Mouse (Mus musculus): ENCODE data around the gene Anapc10. TPM values are rescaled to one million over a fixed set of nuclear protein-coding genes. Genes with fewer than 3 reads are reported as not detected.
"Not testable (repeated sequence)": the region's sequence is repeated elsewhere in the genome, so short reads cannot be mapped to it uniquely, and the experiment has no call there.

The Anapc10 gene
- polyA plus RNA-seq (2015; fragmentation: Nextera tagmentation; extraction: Ambion mirVana) = 19.5 and 21.7 TPM in 2 replicates

GRCm38 (mm10) chr8:79711064-79711961 is at the start of gene Anapc10, which contains the start of gene Abce1:
TSS of gene Anapc10 (plus strand) at chr8:79711820.
TSS of gene Abce1 (minus strand) at chr8:79711740.
- H3K36me3 ChIP-seq = peaks cover 19% of the 10 kb centered on the region
- H3K4me2 ChIP-seq = peak within 1 kb of the TSS; percentile 77
- H3K4me3 ChIP-seq (replicated peaks) = peak within 1 kb of the TSS; percentile 89
- under 1% methylated on average over 72 of the region's 73 CpGs for WGBS (ENCODE audit: insufficient replicate concordance)
- H3K27me3 ChIP-seq = no peaks in the 10 kb centered on the region
- DNase-seq = peak; percentile 96
- peak; percentile 98 for ATAC-seq (ENCODE audit: low read depth)
- no peaks in the 10 kb centered on the region for H3K9me3 ChIP-seq (replicated peaks)
- H3K27ac ChIP-seq = peak within 1 kb of the TSS; percentile 88
- H3K9ac ChIP-seq = peak within 1 kb of the TSS; percentile 90
- peaks cover 14% of the 10 kb centered on the region for H3K4me1 ChIP-seq (replicated peaks)

DNA sequence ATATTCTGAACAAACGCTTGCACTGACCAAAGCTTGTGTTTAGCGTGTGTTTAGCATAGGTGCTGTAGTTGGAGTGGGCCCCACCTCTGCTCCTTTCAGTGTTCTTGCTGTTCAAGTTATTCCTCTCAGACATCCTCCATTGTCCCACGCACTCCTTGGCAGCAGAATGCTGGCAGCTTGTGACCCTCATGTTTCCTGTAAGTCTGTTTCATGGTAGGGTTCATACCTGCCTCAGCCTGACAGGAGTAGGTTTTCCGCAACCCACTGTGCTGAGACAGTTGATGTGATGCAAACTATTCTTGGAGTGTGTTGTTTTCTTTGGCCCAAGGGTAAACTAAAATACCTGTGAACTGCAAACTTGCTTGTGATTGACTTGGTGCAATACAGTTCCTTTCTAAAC is 35.2 kb upstream of the Anapc10 start:
- H3K4me1 ChIP-seq (replicated peaks) = peaks cover 14% of the 10 kb centered on the region
- no peak overlapping the region for H3K9ac ChIP-seq
- H3K4me3 ChIP-seq (replicated peaks) = no peak overlapping the region
- no peak for ATAC-seq (ENCODE audit: low read depth)
- no peaks in the 10 kb centered on the region for H3K27me3 ChIP-seq
- H3K4me2 ChIP-seq = no peak overlapping the region
- no peak overlapping the region for H3K27ac ChIP-seq
- no peak for DNase-seq
- H3K36me3 ChIP-seq = peaks cover 44% of the 10 kb centered on the region
- H3K9me3 ChIP-seq (replicated peaks) = no peaks in the 10 kb centered on the region
- WGBS (ENCODE audit: insufficient replicate concordance) = 85% methylated on average over 4 of the region's 4 CpGs

DNA sequence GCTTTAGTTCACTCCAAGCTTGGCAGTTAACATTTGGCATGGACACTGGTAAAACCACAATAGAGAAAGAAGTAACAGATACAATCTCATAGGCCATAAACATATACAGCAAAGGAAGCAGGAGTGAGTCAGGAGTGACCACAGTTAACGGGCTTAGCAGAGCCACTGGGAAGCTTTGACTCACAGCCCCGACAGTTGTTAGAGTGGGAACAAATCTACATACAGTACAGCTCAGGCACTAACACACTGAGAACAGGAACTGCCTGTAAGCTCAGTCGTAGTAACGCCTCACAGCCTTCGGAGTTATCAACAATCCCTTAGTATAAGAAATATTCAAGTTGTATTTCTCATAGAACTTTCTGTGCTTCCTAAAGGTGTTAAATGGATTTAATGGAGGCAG is 32.6 kb upstream of the Anapc10 start:
- Histone ChIP-seq H3K4me3 (replicated peaks) (no peak overlapping the region), H3K9ac (no peak overlapping the region), H3K4me2 (no peak overlapping the region), H3K9me3 (replicated peaks) (no peaks in the 10 kb centered on the region), H3K27me3 (no peaks in the 10 kb centered on the region), H3K4me1 (replicated peaks) (peaks cover 14% of the 10 kb centered on the region), H3K36me3 (peaks cover 40% of the 10 kb centered on the region), H3K27ac (no peak overlapping the region; the same call in 1 of the 2 replicates)
- 27% methylated on average over 5 of the region's 5 CpGs for WGBS (ENCODE audit: insufficient replicate concordance)
- ATAC-seq (ENCODE audit: low read depth) = no peak; the same call in 1 of the 2 replicates
- DNase-seq = no peak

DNA sequence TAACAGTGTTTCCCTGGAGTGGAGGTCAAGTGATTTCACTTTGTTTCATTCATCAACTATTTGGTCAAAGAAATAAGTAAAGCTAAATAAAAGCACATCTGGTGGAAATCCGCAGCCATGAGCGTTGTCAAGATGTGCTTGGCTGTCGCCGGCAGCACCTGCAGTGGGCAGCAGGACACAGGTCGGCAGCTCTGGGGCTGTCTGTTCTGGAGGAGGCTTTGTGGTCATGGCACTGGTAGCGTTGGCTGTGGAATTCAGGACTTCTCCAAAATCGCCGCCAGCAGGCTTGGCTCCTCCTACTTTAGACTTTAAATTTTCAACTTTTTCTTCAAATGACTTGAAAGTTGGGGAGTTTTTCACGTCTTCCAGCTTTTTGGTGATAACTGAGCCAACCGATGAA is 31.5 kb upstream of the Anapc10 start:
- 34% methylated on average over 10 of the region's 10 CpGs for WGBS (ENCODE audit: insufficient replicate concordance)
- H3K9ac ChIP-seq = peak overlapping the region; percentile 72
- H3K9me3 ChIP-seq (replicated peaks); H3K27me3 ChIP-seq; H3K27ac ChIP-seq; ATAC-seq (ENCODE audit: low read depth); DNase-seq: not testable (repeated sequence)
- peaks cover 41% of the 10 kb centered on the region for H3K36me3 ChIP-seq
- H3K4me3 ChIP-seq (replicated peaks) = peak overlapping the region; percentile 66
- H3K4me1 ChIP-seq (replicated peaks) = peaks cover 14% of the 10 kb centered on the region
- peak overlapping the region; percentile 79 for H3K4me2 ChIP-seq

DNA sequence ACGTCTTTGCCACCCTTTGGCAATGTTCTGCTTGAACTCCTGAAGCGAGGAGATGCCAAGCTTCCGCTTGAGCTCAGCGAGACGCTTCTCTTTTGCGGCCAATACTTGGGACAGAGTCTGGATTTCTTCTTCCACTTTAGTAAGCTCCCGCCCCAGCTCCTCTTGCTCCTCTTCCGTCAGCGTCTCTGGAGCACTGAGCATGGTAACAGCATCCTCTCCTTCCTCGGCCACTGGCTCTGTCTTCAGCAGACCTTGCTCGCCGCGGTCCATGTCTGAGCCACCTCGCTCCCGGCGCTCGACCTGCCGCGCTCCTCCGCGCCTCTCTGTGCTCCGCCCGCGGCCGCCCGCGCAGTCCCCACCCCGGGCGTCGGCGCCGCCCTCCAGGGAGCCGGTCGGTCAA is 31.1 kb upstream of the Anapc10 start:
- ATAC-seq (ENCODE audit: low read depth) (peak; percentile 82), DNase-seq (no peak)
- H3K27ac ChIP-seq = no peak overlapping the region
- peaks cover 14% of the 10 kb centered on the region for H3K4me1 ChIP-seq (replicated peaks)
- H3K4me2 ChIP-seq = peak overlapping the region; percentile 79
- peaks cover 42% of the 10 kb centered on the region for H3K36me3 ChIP-seq
- no peaks in the 10 kb centered on the region for H3K9me3 ChIP-seq (replicated peaks)
- 5% methylated on average over 34 of the region's 34 CpGs for WGBS (ENCODE audit: insufficient replicate concordance)
- H3K27me3 ChIP-seq = no peaks in the 10 kb centered on the region
- peak overlapping the region; percentile 72 for H3K9ac ChIP-seq
- peak overlapping the region; percentile 66 for H3K4me3 ChIP-seq (replicated peaks)

- no peaks in the 10 kb centered on the region for H3K9me3 ChIP-seq (replicated peaks)
- DNase-seq = no peak
- peaks cover 42% of the 10 kb centered on the region for H3K36me3 ChIP-seq
- peak; percentile 64 for ATAC-seq (ENCODE audit: low read depth)
- no peaks in the 10 kb centered on the region for H3K27me3 ChIP-seq
- 29% methylated on average over 2 of the region's 2 CpGs for WGBS (ENCODE audit: insufficient replicate concordance)
- H3K4me1 ChIP-seq (replicated peaks) = peaks cover 14% of the 10 kb centered on the region
- H3K9ac ChIP-seq = peak overlapping the region; percentile 72; the same call in 1 of the 2 replicates
- peak overlapping the region; percentile 79 for H3K4me2 ChIP-seq
- peak overlapping the region; percentile 66 for H3K4me3 ChIP-seq (replicated peaks)
- H3K27ac ChIP-seq = no peak overlapping the region
These were observed 30.7 kb upstream of the Anapc10 start for GRCm38 (mm10) chr8:79680965-79681364.

- not testable (repeated sequence) for ATAC-seq (ENCODE audit: low read depth); DNase-seq; H3K27ac ChIP-seq; H3K27me3 ChIP-seq; H3K9me3 ChIP-seq (replicated peaks); H3K9ac ChIP-seq; H3K4me2 ChIP-seq; H3K4me3 ChIP-seq (replicated peaks); H3K4me1 ChIP-seq (replicated peaks)
- peaks cover 80% of the 10 kb centered on the region for H3K36me3 ChIP-seq
- WGBS (ENCODE audit: insufficient replicate concordance) = 90% methylated on average over 5 of the region's 5 CpGs
These were observed 25.7 kb upstream of the Anapc10 start for GRCm38 (mm10) chr8:79685927-79686326.

DNA sequence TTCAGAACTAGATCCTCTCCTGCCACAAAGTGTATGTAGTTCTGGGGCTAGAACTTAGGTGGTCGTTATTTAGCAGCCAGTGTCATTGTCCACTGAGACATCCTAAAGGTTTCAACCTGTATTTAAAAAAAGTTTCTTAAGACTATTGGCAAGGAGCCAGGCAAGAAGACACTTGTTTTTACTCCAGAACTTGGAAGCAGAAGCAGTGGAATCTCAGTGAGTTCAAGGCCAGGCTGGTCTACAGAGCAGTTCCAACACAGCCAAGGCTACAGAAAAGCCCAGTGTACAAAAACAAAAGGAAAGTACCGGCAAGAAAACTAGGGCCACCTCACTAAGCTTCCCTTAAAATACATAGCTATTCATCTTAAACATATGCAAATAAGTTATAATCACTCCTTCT is 19.1 kb upstream of the Anapc10 start:
- WGBS (ENCODE audit: insufficient replicate concordance) = 78% methylated on average over 2 of the region's 2 CpGs
- H3K9ac ChIP-seq = no peak overlapping the region
- no peaks in the 10 kb centered on the region for H3K4me1 ChIP-seq (replicated peaks)
- ATAC-seq (ENCODE audit: low read depth) (no peak), DNase-seq (no peak)
- H3K9me3 ChIP-seq (replicated peaks) = no peaks in the 10 kb centered on the region
- no peak overlapping the region for H3K4me2 ChIP-seq
- H3K4me3 ChIP-seq (replicated peaks) = no peak overlapping the region
- H3K27ac ChIP-seq = no peak overlapping the region
- H3K27me3 ChIP-seq = no peaks in the 10 kb centered on the region
- peaks cover 75% of the 10 kb centered on the region for H3K36me3 ChIP-seq

- DNase-seq = no peak
- peaks cover 7% of the 10 kb centered on the region for H3K4me1 ChIP-seq (replicated peaks)
- H3K27ac ChIP-seq = no peak overlapping the region
- 82% methylated on average over 3 of the region's 3 CpGs for WGBS (ENCODE audit: insufficient replicate concordance)
- peaks cover 49% of the 10 kb centered on the region for H3K36me3 ChIP-seq
- H3K27me3 ChIP-seq = no peaks in the 10 kb centered on the region
- no peak overlapping the region for H3K9ac ChIP-seq
- no peak overlapping the region for H3K4me2 ChIP-seq
- no peaks in the 10 kb centered on the region for H3K9me3 ChIP-seq (replicated peaks)
- no peak for ATAC-seq (ENCODE audit: low read depth)
- H3K4me3 ChIP-seq (replicated peaks) = no peak overlapping the region
These were observed 4.9 kb upstream of the Anapc10 start for GRCm38 (mm10) chr8:79706687-79707086.

- 40% methylated on average over 5 of the region's 6 CpGs for WGBS (ENCODE audit: insufficient replicate concordance)
- H3K27me3 ChIP-seq = no peaks in the 10 kb centered on the region
- H3K4me1 ChIP-seq (replicated peaks) = peaks cover 14% of the 10 kb centered on the region
- ATAC-seq (ENCODE audit: low read depth) = no peak
- no peak overlapping the region for H3K27ac ChIP-seq
- peak overlapping the region; percentile 77 for H3K4me2 ChIP-seq
- H3K4me3 ChIP-seq (replicated peaks) = peak overlapping the region; percentile 89
- peaks cover 19% of the 10 kb centered on the region for H3K36me3 ChIP-seq
- H3K9me3 ChIP-seq (replicated peaks) = no peaks in the 10 kb centered on the region
- no peak for DNase-seq
- peak overlapping the region; percentile 47; the same call in 1 of the 2 replicates for H3K9ac ChIP-seq
These were observed 1.1 kb downstream of the Anapc10 start for GRCm38 (mm10) chr8:79712676-79713075.

GRCm38 (mm10) chr8:79721537-79721936 is 9.9 kb downstream of the Anapc10 start:
- no peaks in the 10 kb centered on the region for H3K9me3 ChIP-seq (replicated peaks)
- peaks cover 27% of the 10 kb centered on the region for H3K36me3 ChIP-seq
- H3K4me3 ChIP-seq (replicated peaks) = no peak overlapping the region
- no peaks in the 10 kb centered on the region for H3K27me3 ChIP-seq
- no peak overlapping the region for H3K9ac ChIP-seq
- no peaks in the 10 kb centered on the region for H3K4me1 ChIP-seq (replicated peaks)
- no peak for DNase-seq
- H3K27ac ChIP-seq = no peak overlapping the region
- H3K4me2 ChIP-seq = no peak overlapping the region
- ATAC-seq (ENCODE audit: low read depth) = no peak

DNA sequence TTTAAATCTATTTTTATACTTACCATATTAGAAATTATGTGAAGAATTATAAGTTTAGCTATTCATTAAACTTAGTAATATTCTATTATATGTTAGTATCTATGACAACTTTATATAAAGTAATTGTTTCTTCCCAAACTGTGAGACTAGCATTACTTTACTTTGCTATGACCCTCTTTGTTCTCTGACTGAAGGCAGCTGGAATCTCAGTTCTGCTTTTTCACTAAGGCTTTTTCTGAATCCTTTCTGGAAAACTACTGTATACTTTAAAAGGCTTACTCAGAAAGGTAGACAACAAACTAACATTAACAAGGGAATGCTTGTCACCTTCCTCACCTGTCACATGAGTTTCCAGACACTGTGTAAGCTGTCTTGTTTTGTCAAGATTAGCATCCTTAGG is 11.7 kb downstream of the Anapc10 start:
- ATAC-seq (ENCODE audit: low read depth) = no peak
- Histone ChIP-seq H3K27ac (no peak overlapping the region), H3K4me1 (replicated peaks) (no peaks in the 10 kb centered on the region), H3K36me3 (peaks cover 18% of the 10 kb centered on the region), H3K9me3 (replicated peaks) (no peaks in the 10 kb centered on the region), H3K4me3 (replicated peaks) (no peak overlapping the region), H3K27me3 (no peaks in the 10 kb centered on the region), H3K4me2 (no peak overlapping the region), H3K9ac (no peak overlapping the region)
- no peak for DNase-seq

Data from liver, embryonic 13.5 days (tissue).